Mouse (Mus musculus) left cerebral cortex, adult 8-10 months (tissue): ENCODE results near the gene Mcemp1. TPM values are rescaled to one million over a fixed set of nuclear protein-coding genes. Genes with fewer than 3 reads are reported as not detected.
A peak's percentile ranks its signal among the peaks of the same experiment; 100 is the strongest.

Experiments used
- DNase-seq, 2 experiments: peaks; one replicate each; pipeline ENCODE4 v3.0.0; 2022; ENCODE audit warnings: low spot score in 2 of 2
- total RNA-seq, 4 experiments: library from RNA; stranded (reverse); gene quantifications; 2 replicates each; pipeline ENCODE4 v1.2.4; 2022

The Mcemp1 gene
- under 1 TPM in 2 of 4 experiments, not detected in 2; 0.42 to 0.59 TPM for total RNA-seq

- DNase-seq = no peak
Observed at GRCm38 (mm10) chr8:3665507-3665906, at the start of gene Mcemp1. Mcemp1 (plus strand) TSS chr8:3665754.

GRCm38 (mm10) chr8:3621199-3621970, 44.2 kb upstream of the Mcemp1 start, which contains the start of the genes Xab2 and Pet100:
Xab2 (minus strand) TSS chr8:3621316.
Pet100 (plus strand) TSS chr8:3621548.
- DNase-seq = peak; percentile 99

GRCm38 (mm10) chr8:3622119-3622518, 43.4 kb upstream of the Mcemp1 start:
- no peak for DNase-seq

GRCm38 (mm10) chr8:3625445-3625844, 40.1 kb upstream of the Mcemp1 start, which contains the start of gene Pcp2:
Pcp2 (minus strand) TSS chr8:3625545.
- DNase-seq = no peak

GRCm38 (mm10) chr8:3626971-3627370, 38.6 kb upstream of the Mcemp1 start:
- no peak for DNase-seq

- no peak for DNase-seq
Observed at GRCm38 (mm10) chr8:3628014-3628413, 37.5 kb upstream of the Mcemp1 start.

- peak; percentile 47 to 73 for DNase-seq
Observed at GRCm38 (mm10) chr8:3630647-3631477, 34.7 kb upstream of the Mcemp1 start, which contains the start of gene Stxbp2. Stxbp2 (plus strand) TSS chr8:3630955.

- no peak for DNase-seq
Observed at GRCm38 (mm10) chr8:3631478-3631875, 34.1 kb upstream of the Mcemp1 start.

GRCm38 (mm10) chr8:3645804-3646203, 19.8 kb upstream of the Mcemp1 start:
- no peak for DNase-seq

- DNase-seq = no peak
Observed at GRCm38 (mm10) chr8:3646824-3647531, 18.6 kb upstream of the Mcemp1 start.

- no peak for DNase-seq
Observed at GRCm38 (mm10) chr8:3647561-3647960, 18.0 kb upstream of the Mcemp1 start.

GRCm38 (mm10) chr8:3648268-3648667, 17.3 kb upstream of the Mcemp1 start:
- no peak for DNase-seq

- DNase-seq = no peak
Observed at GRCm38 (mm10) chr8:3648990-3649389, 16.6 kb upstream of the Mcemp1 start.

GRCm38 (mm10) chr8:3652845-3653244, 12.7 kb upstream of the Mcemp1 start:
- no peak for DNase-seq

GRCm38 (mm10) chr8:3654726-3655508, 10.6 kb upstream of the Mcemp1 start:
- DNase-seq = no peak

- no peak for DNase-seq
Observed at GRCm38 (mm10) chr8:3655526-3655925, 10.0 kb upstream of the Mcemp1 start, which contains the start of gene Retn. Retn (plus strand) TSS chr8:3655770.

GRCm38 (mm10) chr8:3656725-3657381, 8.7 kb upstream of the Mcemp1 start:
- DNase-seq = no peak

- DNase-seq = no peak
Observed at GRCm38 (mm10) chr8:3660889-3661288, 4.7 kb upstream of the Mcemp1 start.

GRCm38 (mm10) chr8:3664405-3664804, 1.1 kb upstream of the Mcemp1 start:
- DNase-seq = no peak

- DNase-seq = no peak
Observed at GRCm38 (mm10) chr8:3670388-3670787, 4.8 kb downstream of the Mcemp1 start.
